Mouse (Mus musculus) neural tube, embryonic 11.5 days (tissue): ENCODE results near the gene Rgs12. TPM values are rescaled to one million over a fixed set of nuclear protein-coding genes. Genes with fewer than 3 reads are reported as not detected.

Source experiments
- ATAC-seq: fragments of 200-750 bp; cut with Nextera tagmentation; 2 replicates; pipeline ENCODE4 v1.8.0; 2017; ENCODE audit warnings: moderate number of reproducible peaks, mild to moderate bottlenecking, moderate TSS enrichment, moderate library complexity; ENCODE audit not compliant: insufficient read depth, low FRiP score, low TSS enrichment
- DNase-seq: peaks from one replicate; pipeline ENCODE4 v3.0.0-alpha.2; 2015; ENCODE audit warnings: low spot score
- H3K27ac ChIP-seq: fragments of 300-500 bp; sonication (generic); 2 replicates; pipeline ENCODE4 v1.5.1; 2014; ENCODE audit warnings: low read depth, mild to moderate bottlenecking, low read length
- H3K27me3 ChIP-seq: fragments of 300-500 bp; sonication (generic); 2 replicates; pipeline ENCODE4 v1.6.1; 2014; ENCODE audit warnings: mild to moderate bottlenecking, low read length, mixed read lengths; ENCODE audit not compliant: control insufficient read depth, insufficient read depth
- H3K36me3 ChIP-seq: fragments of 300-500 bp; sonication (generic); 2 replicates; pipeline ENCODE4 v1.6.1; 2014; ENCODE audit warnings: mild to moderate bottlenecking, low read length, moderate library complexity, mixed read lengths; ENCODE audit not compliant: control insufficient read depth, insufficient read depth
- H3K4me1 ChIP-seq: fragments of 300-500 bp; sonication (generic); 2 replicates; pipeline ENCODE4 v1.6.1; 2014; ENCODE audit warnings: low read length, mixed read lengths; ENCODE audit not compliant: control insufficient read depth, insufficient read depth
- H3K4me2 ChIP-seq: fragments of 300-500 bp; sonication (generic); 2 replicates; pipeline ENCODE4 v1.6.1; 2014; ENCODE audit warnings: low read depth, mild to moderate bottlenecking, moderate library complexity
- H3K4me3 ChIP-seq: fragments of 300-500 bp; sonication (generic); 2 replicates; pipeline ENCODE4 v1.5.1; 2014; ENCODE audit warnings: low read depth, low read length
- H3K9ac ChIP-seq: fragments of 300-500 bp; sonication (generic); 2 replicates; pipeline ENCODE4 v1.6.1; 2014; ENCODE audit warnings: mild to moderate bottlenecking, low read length
- H3K9me3 ChIP-seq: fragments of 300-500 bp; sonication (generic); 2 replicates; pipeline ENCODE4 v1.6.1; 2016; ENCODE audit warnings: low read length; ENCODE audit not compliant: control insufficient read depth
- WGBS: fragments of 180-500 bp; shearing (Covaris S2); extraction: QIAGEN DNeasy Blood & Tissue Kit; methylation state at CpG from one replicate; pipeline ENCODE4 v1.1.7; 2014; 5-methylcytosine and 5-hydroxymethylcytosine counted together
- polyA plus RNA-seq: library from polyadenylated mRNA; unstranded; fragments of >200 nt; fragmentation: Nextera tagmentation; extraction: Ambion mirVana; gene quantifications from 2 replicates; pipeline ENCODE4 v1.2.1, GENCODE M21; 2014

The Rgs12 gene
- polyA plus RNA-seq, 1 experiment from 2014 or later = 39.5 TPM

DNA sequence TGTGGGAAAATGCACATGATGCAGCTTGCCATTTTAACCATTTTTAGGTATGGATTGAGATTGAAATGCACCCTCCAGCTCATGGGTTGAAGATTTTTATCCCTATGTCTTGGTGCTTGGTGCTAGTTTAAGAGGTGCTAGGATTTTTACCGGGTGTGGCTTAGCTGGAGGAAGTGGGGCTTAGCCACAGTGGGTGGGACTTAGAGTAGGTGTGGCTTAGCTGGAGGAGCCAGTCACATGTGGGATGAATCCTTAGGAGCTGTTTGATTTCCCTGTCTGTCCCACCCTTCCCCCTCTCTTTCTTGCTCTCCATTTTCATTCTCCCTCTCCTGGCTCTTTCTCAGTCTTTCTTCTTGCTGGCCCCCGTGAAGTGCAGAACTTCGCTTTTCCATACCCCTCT lies 32.5 kb downstream of the Rgs12 start:
- Histone ChIP-seq H3K9ac (no peak overlapping the region), H3K4me1 (no peaks in the 10 kb centered on the region), H3K27me3 (no peaks in the 10 kb centered on the region), H3K27ac (no peak overlapping the region), H3K4me3 (no peak overlapping the region), H3K4me2 (no peak overlapping the region), H3K9me3 (no peaks in the 10 kb centered on the region), H3K36me3 (peaks cover 9% of the 10 kb centered on the region)
- 48% methylated on average over 3 of the region's 3 CpGs for WGBS
- DNase-seq (no peak), ATAC-seq (no peak)

DNA sequence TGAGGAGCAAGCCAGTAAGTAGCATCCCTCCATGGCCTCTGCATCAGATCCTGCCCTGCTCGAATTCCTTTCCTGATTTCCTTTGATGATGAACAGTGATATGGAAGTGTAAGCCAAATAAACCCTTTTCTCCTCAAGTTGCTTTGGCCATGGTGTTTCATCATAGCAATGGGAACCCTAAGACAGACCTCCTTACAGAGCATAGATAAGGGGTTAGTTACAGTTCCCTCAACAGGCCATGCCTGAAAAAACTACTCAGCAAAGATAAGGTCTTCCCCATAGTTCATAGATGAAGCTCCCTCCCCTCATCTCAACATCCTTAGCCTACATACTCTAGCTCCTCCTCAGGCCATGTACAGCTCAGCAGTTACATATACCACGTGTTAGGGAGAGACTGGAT lies 35.7 kb downstream of the Rgs12 start:
- ATAC-seq = no peak

DNA sequence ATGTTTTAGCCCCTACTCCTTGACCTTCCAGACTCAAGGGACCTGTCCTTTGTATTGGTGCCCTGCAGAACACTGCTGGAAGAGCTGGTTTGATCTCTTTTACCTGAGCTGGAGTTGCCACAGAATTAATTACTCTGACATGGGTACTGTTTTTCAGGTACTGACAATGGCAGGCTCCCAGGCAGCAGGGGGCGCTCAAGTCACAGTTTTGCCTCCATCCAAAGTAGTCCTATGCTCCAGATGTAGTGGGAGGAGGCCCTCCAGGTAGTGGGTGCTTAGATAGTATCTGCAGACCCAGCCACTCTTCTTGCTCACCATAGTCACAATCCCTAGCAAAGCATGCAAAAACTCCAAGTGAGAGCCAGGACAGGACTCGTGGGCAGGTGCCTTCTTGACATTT lies 36.6 kb downstream of the Rgs12 start:
- no peaks in the 10 kb centered on the region for H3K9me3 ChIP-seq
- no peaks in the 10 kb centered on the region for H3K4me1 ChIP-seq
- H3K27ac ChIP-seq = no peak overlapping the region
- H3K36me3 ChIP-seq = peaks cover 7% of the 10 kb centered on the region
- no peak overlapping the region for H3K4me3 ChIP-seq
- no peak overlapping the region for H3K4me2 ChIP-seq
- ATAC-seq (no peak), DNase-seq (peak; percentile 73)
- WGBS = 40% methylated on average over 2 of the region's 2 CpGs
- no peak overlapping the region for H3K9ac ChIP-seq
- H3K27me3 ChIP-seq = no peaks in the 10 kb centered on the region

More for the DNA sequence above, 35.7 kb downstream of the Rgs12 start:
- H3K4me2 ChIP-seq = no peak overlapping the region
- H3K9ac ChIP-seq = no peak overlapping the region
- no peak overlapping the region for H3K27ac ChIP-seq
- no peak for DNase-seq
- H3K36me3 ChIP-seq = peaks cover 7% of the 10 kb centered on the region
- no peaks in the 10 kb centered on the region for H3K27me3 ChIP-seq
- WGBS = 69% methylated on average over 2 of the region's 2 CpGs
- H3K9me3 ChIP-seq = no peaks in the 10 kb centered on the region
- H3K4me3 ChIP-seq = no peak overlapping the region
- no peaks in the 10 kb centered on the region for H3K4me1 ChIP-seq

DNA sequence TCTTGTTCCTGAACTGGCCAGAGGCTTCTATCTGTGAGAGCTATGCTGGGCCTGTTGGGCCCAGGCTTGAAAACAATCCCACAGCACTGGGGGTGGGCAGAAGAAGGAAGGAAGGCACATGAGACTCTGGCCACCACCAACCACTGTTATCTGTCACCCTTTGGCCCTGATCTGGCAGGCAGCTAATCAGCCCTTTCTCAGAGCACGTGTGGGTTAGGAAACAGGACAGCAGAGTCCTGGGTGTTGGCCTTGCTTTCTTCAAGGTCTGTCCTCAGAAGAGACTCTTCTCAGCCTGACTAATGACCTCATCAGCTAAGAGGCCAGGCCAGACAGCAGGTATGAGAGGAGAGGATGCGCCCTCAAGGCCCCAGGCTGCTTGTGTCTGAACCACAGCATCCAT lies 38.2 kb downstream of the Rgs12 start:
- DNase-seq (no peak), ATAC-seq (no peak)
- H3K4me2 ChIP-seq = no peak overlapping the region
- H3K9me3 ChIP-seq = no peaks in the 10 kb centered on the region
- WGBS = 89% methylated on average over 2 of the region's 2 CpGs
- H3K27ac ChIP-seq = no peak overlapping the region
- no peak overlapping the region for H3K9ac ChIP-seq
- no peaks in the 10 kb centered on the region for H3K27me3 ChIP-seq
- H3K36me3 ChIP-seq = peaks cover 7% of the 10 kb centered on the region
- H3K4me1 ChIP-seq = no peaks in the 10 kb centered on the region
- no peak overlapping the region for H3K4me3 ChIP-seq

DNA sequence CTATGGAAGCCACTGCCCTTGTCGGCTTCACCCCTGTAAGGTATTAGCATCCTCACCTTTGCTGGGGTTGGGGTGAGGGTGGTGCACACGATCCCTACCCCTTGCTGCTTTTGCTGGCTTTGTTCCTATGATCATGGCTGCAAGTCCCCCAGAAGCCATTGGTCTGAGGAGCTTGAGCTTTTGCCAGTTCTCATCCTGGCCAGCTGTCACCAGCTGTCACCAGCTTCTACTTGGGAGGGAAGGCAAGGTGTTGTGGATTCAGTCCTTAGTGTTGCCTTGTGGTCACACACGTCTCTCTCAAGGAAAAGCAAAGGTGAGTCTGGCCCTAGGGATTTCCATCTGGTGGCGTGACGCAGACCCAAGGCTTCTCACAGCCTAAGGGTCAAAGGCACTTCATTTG lies 39.4 kb downstream of the Rgs12 start:
- Histone ChIP-seq H3K36me3 (peaks cover 7% of the 10 kb centered on the region), H3K4me3 (no peak overlapping the region), H3K27ac (no peak overlapping the region), H3K4me2 (no peak overlapping the region), H3K9me3 (no peaks in the 10 kb centered on the region), H3K27me3 (no peaks in the 10 kb centered on the region), H3K9ac (no peak overlapping the region), H3K4me1 (no peaks in the 10 kb centered on the region)
- no peak for ATAC-seq
- 87% methylated on average over 5 of the region's 5 CpGs for WGBS
- no peak for DNase-seq

DNA sequence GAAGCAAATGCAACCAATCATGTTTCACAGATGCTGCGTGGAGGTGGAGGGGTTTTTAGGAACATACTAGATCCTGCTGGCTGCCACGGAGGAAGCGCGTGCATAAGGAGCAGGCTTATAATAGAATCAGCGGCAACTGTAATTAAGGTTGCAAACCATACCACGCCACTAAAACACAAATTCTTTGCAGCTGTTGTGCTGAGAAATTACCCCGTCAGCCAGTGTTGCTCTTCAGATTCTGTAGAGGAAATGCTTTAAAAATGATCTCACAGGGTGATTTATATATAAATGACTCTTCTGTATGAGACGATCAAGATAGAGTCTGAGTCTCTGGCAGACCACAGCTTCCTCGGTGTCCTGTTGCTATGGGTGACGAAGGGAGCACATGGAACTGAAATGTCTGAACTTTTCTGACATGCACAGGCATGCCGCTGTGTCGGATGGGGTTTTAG lies 40.1 kb downstream of the Rgs12 start:
- no peak for DNase-seq

DNA sequence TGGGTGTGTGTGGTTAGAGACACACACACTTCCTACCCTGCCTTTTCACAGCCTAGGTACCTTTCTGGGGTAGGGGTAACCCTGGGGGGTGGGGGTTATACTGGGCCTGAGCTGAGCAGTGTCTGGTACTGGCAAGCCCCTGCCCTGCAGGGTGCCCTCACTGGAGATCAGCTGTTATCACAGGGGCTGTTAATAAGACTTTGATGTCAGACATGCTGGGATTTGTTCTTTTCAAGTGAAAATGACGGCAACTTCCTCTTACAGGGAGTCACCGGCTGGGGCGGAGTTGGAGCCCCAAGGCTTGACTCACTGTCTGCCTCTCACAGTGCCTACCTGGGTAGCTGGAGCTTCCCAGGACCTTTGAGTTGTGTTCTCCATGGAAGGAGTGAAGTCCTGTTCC lies 49.5 kb downstream of the Rgs12 start:
- no peaks in the 10 kb centered on the region; the same call in 1 of the 2 replicates for H3K4me1 ChIP-seq
- no peak overlapping the region for H3K4me2 ChIP-seq
- ATAC-seq (no peak), DNase-seq (no peak)
- H3K9me3 ChIP-seq = no peaks in the 10 kb centered on the region
- no peak overlapping the region for H3K27ac ChIP-seq
- H3K36me3 ChIP-seq = peaks cover 3% of the 10 kb centered on the region
- H3K4me3 ChIP-seq = no peak overlapping the region
- no peak overlapping the region for H3K9ac ChIP-seq
- H3K27me3 ChIP-seq = no peaks in the 10 kb centered on the region
- WGBS = 40% methylated on average over 3 of the region's 3 CpGs

More for the DNA sequence above, 40.1 kb downstream of the Rgs12 start:
- Histone ChIP-seq H3K27me3 (no peaks in the 10 kb centered on the region), H3K27ac (no peak overlapping the region), H3K4me3 (no peak overlapping the region), H3K9ac (no peak overlapping the region), H3K36me3 (peaks cover 4% of the 10 kb centered on the region), H3K9me3 (no peaks in the 10 kb centered on the region), H3K4me1 (no peaks in the 10 kb centered on the region), H3K4me2 (no peak overlapping the region)
- 83% methylated on average over 12 of the region's 12 CpGs for WGBS
- no peak for ATAC-seq

DNA sequence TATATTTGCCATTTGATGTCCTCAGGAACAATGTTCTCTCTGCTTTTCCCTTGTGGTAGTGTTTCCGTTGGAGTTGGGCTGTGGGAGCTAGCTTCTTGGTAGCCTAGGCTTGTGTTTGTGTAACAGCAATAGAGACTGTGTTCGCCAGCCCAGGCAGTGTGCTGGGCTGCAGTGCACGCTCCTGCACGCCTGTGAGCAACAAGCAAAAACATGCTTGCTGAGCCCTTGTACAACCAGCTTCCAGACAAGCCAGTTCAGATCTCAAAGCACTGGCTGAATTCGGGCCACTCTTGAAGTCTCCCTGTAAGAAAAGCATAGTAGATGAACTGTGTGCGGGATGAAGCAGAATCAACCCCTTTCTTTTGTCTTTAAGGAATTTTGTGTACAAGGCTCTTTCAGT lies 50.0 kb downstream of the Rgs12 start:
- Histone ChIP-seq H3K9ac (no peak overlapping the region), H3K4me2 (no peak overlapping the region), H3K27ac (no peak overlapping the region), H3K36me3 (peaks cover 3% of the 10 kb centered on the region), H3K9me3 (no peaks in the 10 kb centered on the region), H3K4me3 (no peak overlapping the region), H3K27me3 (no peaks in the 10 kb centered on the region), H3K4me1 (no peaks in the 10 kb centered on the region; the same call in 1 of the 2 replicates)
- DNase-seq (no peak), ATAC-seq (no peak)
- 72% methylated on average over 6 of the region's 6 CpGs for WGBS

DNA sequence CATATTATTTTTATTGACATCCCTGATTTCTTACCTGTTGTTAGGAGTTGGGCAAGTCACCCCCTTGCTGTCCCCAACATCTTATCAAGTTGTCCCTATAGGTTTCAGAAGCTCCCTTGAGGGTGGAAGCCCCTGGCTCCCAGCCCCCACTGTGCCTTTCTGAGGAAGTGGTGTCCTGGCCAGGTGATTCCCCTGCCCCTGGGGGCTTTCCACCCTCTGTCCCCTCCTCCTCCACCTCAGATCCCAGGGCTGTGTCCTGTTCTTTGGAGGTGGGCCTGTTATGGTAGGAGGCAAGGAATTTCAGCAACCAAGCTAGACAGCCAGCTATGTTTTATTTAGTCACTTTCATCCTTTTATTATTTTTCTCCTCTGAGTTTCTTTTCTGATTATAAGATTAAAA lies 51.1 kb downstream of the Rgs12 start:
- Histone ChIP-seq H3K27me3 (no peaks in the 10 kb centered on the region), H3K36me3 (peaks cover 3% of the 10 kb centered on the region), H3K4me3 (no peak overlapping the region), H3K9me3 (no peaks in the 10 kb centered on the region), H3K27ac (no peak overlapping the region), H3K4me1 (no peaks in the 10 kb centered on the region; the same call in 1 of the 2 replicates), H3K9ac (no peak overlapping the region), H3K4me2 (no peak overlapping the region)
- no peak for DNase-seq
- ATAC-seq = no peak
